Mouse (Mus musculus) forebrain, embryonic 15.5 days (tissue): ENCODE measurements around the gene Slc34a1. TPM values are rescaled to one million over a fixed set of nuclear protein-coding genes. Genes with fewer than 3 reads are reported as not detected.
"Not testable (repeated sequence)": the region's sequence is repeated elsewhere in the genome, so short reads cannot be mapped to it uniquely, and the experiment has no call there.

ENCODE experiments used
- ATAC-seq: fragments of 200-750 bp; cut with Nextera tagmentation; replicated peaks from 2 replicates; pipeline ENCODE4 v1.8.0; 2017; ENCODE audit warnings: mild to moderate bottlenecking, moderate TSS enrichment, moderate library complexity
- H3K27ac ChIP-seq: fragments of 300-500 bp; sonication (generic); replicated peaks from 2 replicates; pipeline ENCODE4 v1.5.1; 2015; ENCODE audit warnings: mild to moderate bottlenecking, inconsistent platforms
- H3K27me3 ChIP-seq: fragments of 300-500 bp; sonication (generic); 2 replicates; pipeline ENCODE4 v1.6.1; 2015; ENCODE audit warnings: inconsistent platforms
- H3K36me3 ChIP-seq: fragments of 300-500 bp; sonication (generic); 2 replicates; pipeline ENCODE4 v1.6.1; 2015; ENCODE audit warnings: mild to moderate bottlenecking, inconsistent platforms
- H3K4me1 ChIP-seq: fragments of 300-500 bp; sonication (generic); 2 replicates; pipeline ENCODE4 v1.6.1; 2015; ENCODE audit warnings: inconsistent platforms
- H3K4me2 ChIP-seq: fragments of 300-500 bp; sonication (generic); replicated peaks from 2 replicates; pipeline ENCODE4 v1.6.1; 2015; ENCODE audit warnings: mild to moderate bottlenecking, inconsistent platforms
- H3K4me3 ChIP-seq: fragments of 300-500 bp; sonication (generic); 2 replicates; pipeline ENCODE4 v1.5.1; 2015; ENCODE audit warnings: mild to moderate bottlenecking, inconsistent platforms
- H3K9ac ChIP-seq: fragments of 300-500 bp; sonication (generic); replicated peaks from 2 replicates; pipeline ENCODE4 v1.6.1; 2015; ENCODE audit warnings: mild to moderate bottlenecking, inconsistent platforms
- H3K9me3 ChIP-seq: fragments of 300-500 bp; sonication (generic); 2 replicates; pipeline ENCODE4 v1.6.1; 2016; ENCODE audit warnings: inconsistent platforms
- WGBS: fragments of 180-500 bp; shearing (Covaris S2); methylation state at CpG from one replicate; pipeline ENCODE4 v1.1.7; 2015; ENCODE audit warnings: mixed read lengths; 5-methylcytosine and 5-hydroxymethylcytosine counted together
- polyA plus RNA-seq: library from polyadenylated mRNA; unstranded; fragments of >200 nt; fragmentation: Nextera tagmentation; extraction: Ambion mirVana; gene quantifications from 2 replicates; pipeline ENCODE4 v1.2.1, GENCODE M21; 2015

The Slc34a1 gene
- polyA plus RNA-seq, 1 experiment from 2014 or later: not detected

GRCm38 (mm10) chr13:55429226-55429888 lies 31.4 kb downstream of the Slc34a1 start:
- WGBS: 79% methylated on average over 12 of the region's 12 CpGs
- Histone ChIP-seq H3K9ac (no peak overlapping the region), H3K9me3 (no peaks in the 10 kb centered on the region), H3K27ac (no peak overlapping the region), H3K27me3 (no peaks in the 10 kb centered on the region), H3K4me1 (no peaks in the 10 kb centered on the region), H3K4me2 (no peak overlapping the region), H3K36me3 (no peaks in the 10 kb centered on the region), H3K4me3 (no peak overlapping the region)
- no peak for ATAC-seq

- Histone ChIP-seq H3K27me3 (no peaks in the 10 kb centered on the region), H3K36me3 (no peaks in the 10 kb centered on the region), H3K4me3 (no peak overlapping the region), H3K4me2 (no peak overlapping the region), H3K9me3 (no peaks in the 10 kb centered on the region), H3K27ac (no peak overlapping the region), H3K9ac (no peak overlapping the region), H3K4me1 (no peaks in the 10 kb centered on the region)
- 85% methylated on average over 2 of the region's 2 CpGs for WGBS
- no peak for ATAC-seq
Measured at GRCm38 (mm10) chr13:55430566-55430965, 32.6 kb downstream of the Slc34a1 start.

- no peaks in the 10 kb centered on the region for H3K36me3 ChIP-seq
- H3K4me2 ChIP-seq: no peak overlapping the region
- no peak overlapping the region for H3K9ac ChIP-seq
- WGBS: 74% methylated on average over 10 of the region's 10 CpGs
- H3K27me3 ChIP-seq: no peaks in the 10 kb centered on the region
- no peaks in the 10 kb centered on the region for H3K9me3 ChIP-seq
- H3K27ac ChIP-seq: no peak overlapping the region
- no peak overlapping the region for H3K4me3 ChIP-seq
- ATAC-seq: no peak
- H3K4me1 ChIP-seq: no peaks in the 10 kb centered on the region
Measured at GRCm38 (mm10) chr13:55431889-55432685, 34.1 kb downstream of the Slc34a1 start.

- H3K4me3 ChIP-seq, H3K27me3 ChIP-seq, H3K36me3 ChIP-seq, H3K4me1 ChIP-seq, ATAC-seq, H3K27ac ChIP-seq, H3K9ac ChIP-seq, H3K4me2 ChIP-seq, H3K9me3 ChIP-seq: not testable (repeated sequence)
- WGBS: 90% methylated on average over 15 of the region's 15 CpGs
Measured at GRCm38 (mm10) chr13:55437111-55437629, 39.2 kb downstream of the Slc34a1 start.

GRCm38 (mm10) chr13:55443799-55444285 lies 45.9 kb downstream of the Slc34a1 start:
- H3K36me3 ChIP-seq: no peaks in the 10 kb centered on the region
- 42% methylated on average over 9 of the region's 9 CpGs for WGBS
- H3K4me1 ChIP-seq: peaks cover 29% of the 10 kb centered on the region
- H3K9me3 ChIP-seq: no peaks in the 10 kb centered on the region
- peak overlapping the region; percentile 69 for H3K4me3 ChIP-seq
- H3K27ac ChIP-seq: peak overlapping the region; percentile 97
- H3K4me2 ChIP-seq: peak overlapping the region; percentile 55
- peak overlapping the region; percentile 70 for H3K9ac ChIP-seq
- H3K27me3 ChIP-seq: no peaks in the 10 kb centered on the region
- no peak for ATAC-seq

GRCm38 (mm10) chr13:55444286-55444936 lies 46.4 kb downstream of the Slc34a1 start:
- H3K4me1 ChIP-seq: peaks cover 29% of the 10 kb centered on the region
- under 1% methylated on average over 33 of the region's 33 CpGs for WGBS

GRCm38 (mm10) chr13:55444937-55445315 lies 46.9 kb downstream of the Slc34a1 start, which contains the start of gene Grk6:
Grk6 (plus strand) TSS chr13:55445072.
- Histone ChIP-seq H3K4me2 (peak within 1 kb of the TSS; percentile 72), H3K9ac (peak within 1 kb of the TSS; percentile 81), H3K27ac (peak within 1 kb of the TSS; percentile 97), H3K4me1 (peaks cover 29% of the 10 kb centered on the region), H3K9me3 (no peaks in the 10 kb centered on the region), H3K4me3 (peak within 1 kb of the TSS; percentile 69), H3K36me3 (0 out of 2 replicates have a peak, but pooled peaks cover 3% of the 10 kb centered on the region), H3K27me3 (no peaks in the 10 kb centered on the region)
- ATAC-seq: peak; percentile 97
- 0% methylated on average over 35 of the region's 35 CpGs for WGBS

More at GRCm38 (mm10) chr13:55444286-55444936, 46.4 kb downstream of the Slc34a1 start:
- Histone ChIP-seq H3K9me3 (no peaks in the 10 kb centered on the region), H3K27ac (peak overlapping the region; percentile 97), H3K4me3 (peak overlapping the region; percentile 69), H3K9ac (peak overlapping the region; percentile 70), H3K27me3 (no peaks in the 10 kb centered on the region), H3K4me2 (peak overlapping the region; percentile 55), H3K36me3 (0 out of 2 replicates have a peak, but pooled peaks cover 2% of the 10 kb centered on the region)
- ATAC-seq: peak; percentile 76

- H3K27me3 ChIP-seq: no peaks in the 10 kb centered on the region
- peaks cover 29% of the 10 kb centered on the region for H3K4me1 ChIP-seq
- under 1% methylated on average over 59 of the region's 66 CpGs for WGBS
- H3K9me3 ChIP-seq: no peaks in the 10 kb centered on the region
- peaks cover 6% of the 10 kb centered on the region for H3K36me3 ChIP-seq
- H3K4me2 ChIP-seq: peak overlapping the region; percentile 72
- peak overlapping the region; percentile 97 for H3K27ac ChIP-seq
- H3K9ac ChIP-seq: peak overlapping the region; percentile 81
- ATAC-seq: no peak
- peak overlapping the region; percentile 69 for H3K4me3 ChIP-seq
Measured at GRCm38 (mm10) chr13:55445361-55446091, 47.5 kb downstream of the Slc34a1 start.

GRCm38 (mm10) chr13:55446483-55447105 lies 48.6 kb downstream of the Slc34a1 start:
- no peaks in the 10 kb centered on the region for H3K9me3 ChIP-seq
- peak overlapping the region; percentile 69 for H3K4me3 ChIP-seq
- no peak overlapping the region for H3K27ac ChIP-seq
- no peak for ATAC-seq
- peaks cover 29% of the 10 kb centered on the region for H3K4me1 ChIP-seq
- no peak overlapping the region; the same call in 1 of the 2 replicates for H3K9ac ChIP-seq
- 85% methylated on average over 6 of the region's 6 CpGs for WGBS
- H3K36me3 ChIP-seq: peaks cover 16% of the 10 kb centered on the region
- peak overlapping the region; percentile 72 for H3K4me2 ChIP-seq
- no peaks in the 10 kb centered on the region for H3K27me3 ChIP-seq

- peaks cover 29% of the 10 kb centered on the region for H3K4me1 ChIP-seq
- WGBS: 76% methylated on average over 3 of the region's 3 CpGs
- H3K4me3 ChIP-seq: no peak overlapping the region
- H3K9ac ChIP-seq: no peak overlapping the region
- no peak overlapping the region for H3K27ac ChIP-seq
- ATAC-seq: no peak
- no peaks in the 10 kb centered on the region for H3K27me3 ChIP-seq
- H3K9me3 ChIP-seq: no peaks in the 10 kb centered on the region
- no peak overlapping the region for H3K4me2 ChIP-seq
- H3K36me3 ChIP-seq: peaks cover 26% of the 10 kb centered on the region
Measured at GRCm38 (mm10) chr13:55447543-55447943, 49.6 kb downstream of the Slc34a1 start.

- Histone ChIP-seq H3K36me3 (peaks cover 32% of the 10 kb centered on the region), H3K9me3 (no peaks in the 10 kb centered on the region), H3K27me3 (no peaks in the 10 kb centered on the region), H3K9ac (no peak overlapping the region), H3K4me2 (no peak overlapping the region), H3K4me1 (peaks cover 29% of the 10 kb centered on the region), H3K27ac (no peak overlapping the region), H3K4me3 (no peak overlapping the region)
- ATAC-seq: no peak
- WGBS: 91% methylated on average over 5 of the region's 5 CpGs
Measured at GRCm38 (mm10) chr13:55448131-55448530, 50.1 kb downstream of the Slc34a1 start.
